Mouse (Mus musculus): ENCODE measurements around the gene Twist2.

GRCm38 (mm10) chr1:91799323-91799722 is 1.9 kb upstream of the Twist2 start:
- TF ChIP-seq POLR2A (IDR thresholded peaks at IDR 0.05; ENCODE audit: extremely low read depth, insufficient read depth, low read length), result no peak
- no peak for TF ChIP-seq CTCF (IDR thresholded peaks at IDR 0.05; ENCODE audit: extremely low read depth, insufficient read depth, low read length)

All from cortical plate, adult 2 months (tissue).